Mouse (Mus musculus): ENCODE measurements at regions not wholly inside any gene's neighbourhood (a gene's known extent, or its start where the extent isn't known, plus 50 kb on each side); places are given as distances from the start of the nearest gene placed in this dataset.

GRCm38 (mm10) chr5:51930416-51930815 lies 259.9 kb downstream of the Dhx15 start:
- no peak for DNase-seq (ENCODE audit: extremely low read depth)
- H3K27me3 ChIP-seq (replicated peaks), result no peaks in the 10 kb centered on the region
- no peak overlapping the region for H3K27ac ChIP-seq (ENCODE audit: insufficient read depth, low read depth)
- H3K79me2 ChIP-seq (replicated peaks; ENCODE audit: control insufficient read depth, extremely low read depth, insufficient read depth, poor library complexity, severe bottlenecking), result no peaks in the 10 kb centered on the region
- no peak for TF ChIP-seq SIN3A (IDR thresholded peaks at IDR 0.05; ENCODE audit: low read length)
- TF ChIP-seq GABPA (IDR thresholded peaks at IDR 0.05; ENCODE audit: insufficient replicate concordance, low read depth, low read length), result no peak
- no peak for TF ChIP-seq MYC (IDR thresholded peaks at IDR 0.05; ENCODE audit: low read depth, low read length)
- no peak for TF ChIP-seq BHLHE40 (IDR thresholded peaks at IDR 0.05; ENCODE audit: low read depth, low read length)
- no peak for TF ChIP-seq POLR2AphosphoS2 (IDR thresholded peaks at IDR 0.05; ENCODE audit: low read depth, low read length)
- no peak for TF ChIP-seq CHD1 (IDR thresholded peaks at IDR 0.05; ENCODE audit: low read depth, low read length)
- TF ChIP-seq KAT2A (IDR thresholded peaks at IDR 0.05; ENCODE audit: insufficient replicate concordance, low read length), result no peak
- no peak for TF ChIP-seq MAFK (IDR thresholded peaks at IDR 0.05; ENCODE audit: insufficient replicate concordance, low read length)
- no peak overlapping the region for H3K4me2 ChIP-seq (ENCODE audit: insufficient read depth, low read depth, poor library complexity, severe bottlenecking)
- dilution Hi-C loops (cut with MboI; ENCODE audit: extremely low pct_ligation_motif_present, extremely low pct_unique_long_range_greater_than_20kb, low sequenced_read_pairs) (no loop called here), in situ Hi-C loops (cut with MboI; ENCODE audit: low pct_ligation_motif_present, low pct_unique_long_range_greater_than_20kb, low sequenced_read_pairs) (no loop called here)
- H3K36me3 ChIP-seq (replicated peaks in 1 of 2; ENCODE audit: control insufficient read depth in 1 of 2, insufficient read depth in 1 of 2, low read length in 1 of 2), result no peaks in the 10 kb centered on the region
- no peak overlapping the region for H3K9ac ChIP-seq (ENCODE audit: insufficient read depth, low read depth)
- H3K9me3 ChIP-seq (replicated peaks; ENCODE audit: low read length), result no peaks in the 10 kb centered on the region
- H3K4me3 ChIP-seq (replicated peaks in 1 of 3; ENCODE audit: low read depth in 2 of 3, low read length in 2 of 3, poor library complexity in 1 of 3), result no peak overlapping the region
- H3K4me1 ChIP-seq (ENCODE audit: control insufficient read depth in 1 of 2, insufficient read depth in 2 of 2), result no peaks in the 10 kb centered on the region

GRCm38 (mm10) chr5:51928801-51929200 lies 261.5 kb downstream of the Dhx15 start:
- dilution Hi-C loops (cut with MboI; ENCODE audit: extremely low pct_ligation_motif_present, extremely low pct_unique_long_range_greater_than_20kb, low sequenced_read_pairs) (no loop called here), in situ Hi-C loops (cut with MboI; ENCODE audit: low pct_ligation_motif_present, low pct_unique_long_range_greater_than_20kb, low sequenced_read_pairs) (no loop called here)
- Histone ChIP-seq H3K9me3 (replicated peaks; ENCODE audit: low read length) (no peaks in the 10 kb centered on the region), H3K9ac (ENCODE audit: insufficient read depth, low read depth) (no peak overlapping the region), H3K4me2 (ENCODE audit: insufficient read depth, low read depth, poor library complexity, severe bottlenecking) (no peak overlapping the region), H3K27me3 (replicated peaks) (no peaks in the 10 kb centered on the region), H3K4me1 (ENCODE audit: control insufficient read depth in 1 of 2, insufficient read depth in 2 of 2) (no peaks in the 10 kb centered on the region), H3K27ac (ENCODE audit: insufficient read depth, low read depth) (no peak overlapping the region), H3K4me3 (replicated peaks in 1 of 3; ENCODE audit: low read depth in 2 of 3, low read length in 2 of 3, poor library complexity in 1 of 3) (no peak overlapping the region), H3K36me3 (replicated peaks in 1 of 2; ENCODE audit: control insufficient read depth in 1 of 2, insufficient read depth in 1 of 2, low read length in 1 of 2) (no peaks in the 10 kb centered on the region), H3K79me2 (replicated peaks; ENCODE audit: control insufficient read depth, extremely low read depth, insufficient read depth, poor library complexity, severe bottlenecking) (no peaks in the 10 kb centered on the region)
- DNase-seq (ENCODE audit: extremely low read depth), result no peak
- TF ChIP-seq ETS1 (conservative IDR thresholded peaks at IDR 0.05; ENCODE audit: low read depth, low read length), result no peak
- TF ChIP-seq GABPA (IDR thresholded peaks at IDR 0.05; ENCODE audit: insufficient replicate concordance, low read depth, low read length), result no peak
- no peak for TF ChIP-seq ZKSCAN1 (IDR thresholded peaks at IDR 0.05; ENCODE audit: borderline replicate concordance, low read depth, low read length)
- TF ChIP-seq CHD1 (IDR thresholded peaks at IDR 0.05; ENCODE audit: low read depth, low read length), result no peak
- no peak for TF ChIP-seq TBP (conservative IDR thresholded peaks at IDR 0.05; ENCODE audit: low read depth, low read length)
- TF ChIP-seq MAZ (IDR thresholded peaks at IDR 0.05; ENCODE audit: low read depth, low read length), result no peak
- TF ChIP-seq POLR2AphosphoS2 (IDR thresholded peaks at IDR 0.05; ENCODE audit: low read depth, low read length), result no peak

DNA sequence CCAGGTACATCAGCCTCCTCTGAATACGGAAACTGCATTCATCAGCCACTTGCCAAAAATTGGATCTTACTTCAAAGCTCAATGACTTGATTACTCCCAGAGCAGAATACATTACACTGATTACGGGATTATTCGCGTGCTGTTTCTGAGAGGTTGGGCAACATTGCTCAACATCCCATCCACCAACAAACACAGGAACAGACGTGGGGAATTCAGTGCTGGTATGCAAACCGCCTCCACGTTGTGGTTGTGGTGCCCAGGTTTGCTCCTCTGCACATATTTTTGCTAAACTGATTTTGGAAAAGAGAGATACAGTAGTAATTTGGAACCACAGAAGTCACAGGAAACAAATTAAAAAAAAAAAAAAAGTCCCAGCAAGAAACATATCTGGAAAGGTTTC lies 266.9 kb downstream of the Dhx15 start:
- Histone ChIP-seq H3K9ac (ENCODE audit: insufficient read depth, low read depth) (no peak overlapping the region), H3K4me1 (ENCODE audit: control insufficient read depth in 1 of 2, insufficient read depth in 2 of 2) (peaks cover 0 to 7% of the 10 kb centered on the region in 2 experiments; a peak in 1 of 4 replicates), H3K4me3 (replicated peaks in 1 of 3; ENCODE audit: low read depth in 2 of 3, low read length in 2 of 3, poor library complexity in 1 of 3) (no peak overlapping the region), H3K4me2 (ENCODE audit: insufficient read depth, low read depth, poor library complexity, severe bottlenecking) (no peak overlapping the region), H3K9me3 (replicated peaks; ENCODE audit: low read length) (no peaks in the 10 kb centered on the region), H3K27ac (ENCODE audit: insufficient read depth, low read depth) (no peak overlapping the region), H3K27me3 (replicated peaks) (no peaks in the 10 kb centered on the region), H3K36me3 (replicated peaks in 1 of 2; ENCODE audit: control insufficient read depth in 1 of 2, insufficient read depth in 1 of 2, low read length in 1 of 2) (no peaks in the 10 kb centered on the region), H3K79me2 (replicated peaks; ENCODE audit: control insufficient read depth, extremely low read depth, insufficient read depth, poor library complexity, severe bottlenecking) (no peaks in the 10 kb centered on the region)
- in situ Hi-C loops (cut with MboI; ENCODE audit: low pct_ligation_motif_present, low pct_unique_long_range_greater_than_20kb, low sequenced_read_pairs), result no loop called here
- DNase-seq (ENCODE audit: extremely low read depth), result no peak
- dilution Hi-C loops (cut with MboI; ENCODE audit: extremely low pct_ligation_motif_present, extremely low pct_unique_long_range_greater_than_20kb, low sequenced_read_pairs), result no loop called here
- TF ChIP-seq ELF1 (IDR thresholded peaks at IDR 0.05; ENCODE audit: low read depth, low read length), result no peak
- no peak for TF ChIP-seq USF1 (IDR thresholded peaks at IDR 0.05; ENCODE audit: low read depth, low read length)
- TF ChIP-seq RAD21 (IDR thresholded peaks at IDR 0.05; ENCODE audit: low read depth, low read length), result no peak
